Mouse (Mus musculus) bone marrow, adult 2 months (tissue): ENCODE measurements around the gene Pgs1. TPM values are rescaled to one million over a fixed set of nuclear protein-coding genes. Genes with fewer than 3 reads are reported as not detected.

ENCODE experiments used
- H3K27ac ChIP-seq: fragments of 200-500 bp; 2 replicates; pipeline ENCODE4 v1.5.1; 2012; ENCODE audit warnings: low read depth, mild to moderate bottlenecking, control low read depth, inconsistent platforms, low read length; ENCODE audit not compliant: control insufficient read depth, poor library complexity, insufficient read depth
- H3K4me1 ChIP-seq: fragments of 200-500 bp; 2 replicates; pipeline ENCODE4 v1.6.1; 2011; ENCODE audit warnings: low read length; ENCODE audit not compliant: control insufficient read depth, insufficient read depth
- H3K4me3 ChIP-seq: fragments of 200-500 bp; replicated peaks from 2 replicates; pipeline ENCODE3; 2011; ENCODE audit warnings: mild to moderate bottlenecking, low read depth, low read length, control low read depth; ENCODE audit not compliant: control insufficient read depth
- CTCF ChIP-seq: fragments of 200-500 bp; IDR thresholded peaks from 2 replicates; pipeline ENCODE4 v1.5.1; 2011; ENCODE audit warnings: low read length, control low read depth; ENCODE audit not compliant: control insufficient read depth, insufficient read depth
- POLR2A ChIP-seq: fragments of 200-500 bp; IDR thresholded peaks from 2 replicates; pipeline ENCODE4 v1.6.1; 2011; ENCODE audit warnings: low read depth, mild to moderate bottlenecking, control low read depth, low read length, borderline replicate concordance; ENCODE audit not compliant: control insufficient read depth
- WGBS: fragments of 180-500 bp; shearing (Covaris S2); methylation state at CpG from one replicate; pipeline ENCODE4 v1.1.7; 2018; 5-methylcytosine and 5-hydroxymethylcytosine counted together
- polyA plus RNA-seq: library from polyadenylated mRNA; stranded (reverse); fragments of >200 nt; gene quantifications from 2 replicates; pipeline ENCODE4 v1.2.4, GENCODE M21; 2011; ENCODE audit warnings: low replicate concordance; ENCODE audit not compliant: missing spikeins, insufficient read depth, insufficient read length

The Pgs1 gene
- polyA plus RNA-seq, 1 experiment, result 67.5 TPM

- no peak for TF ChIP-seq CTCF
- TF ChIP-seq POLR2A, result no peak
- Histone ChIP-seq H3K4me1 (peaks cover 4% of the 10 kb centered on the region; the same call in 1 of the 2 replicates), H3K27ac (peak overlapping the region; percentile 65), H3K4me3 (no peak overlapping the region)
- 30% methylated on average over 10 of the region's 10 CpGs for WGBS
These were observed 39.1 kb upstream of the Pgs1 start for GRCm38 (mm10) chr11:117946996-117947419.

- no peak overlapping the region for H3K4me3 ChIP-seq
- TF ChIP-seq CTCF (no peak), POLR2A (no peak)
- H3K4me1 ChIP-seq, result peaks cover 8% of the 10 kb centered on the region
- WGBS, result 7% methylated on average over 49 of the region's 49 CpGs
- peak overlapping the region; percentile 37 for H3K27ac ChIP-seq
These were observed 36.5 kb upstream of the Pgs1 start for GRCm38 (mm10) chr11:117949392-117950091.

GRCm38 (mm10) chr11:117951391-117951790 is 34.7 kb upstream of the Pgs1 start:
- Histone ChIP-seq H3K27ac (no peak overlapping the region), H3K4me1 (peaks cover 8% of the 10 kb centered on the region), H3K4me3 (no peak overlapping the region)
- WGBS, result 73% methylated on average over 6 of the region's 6 CpGs
- TF ChIP-seq CTCF, result no peak
- no peak for TF ChIP-seq POLR2A

- TF ChIP-seq CTCF, result no peak
- no peak for TF ChIP-seq POLR2A
- 12% methylated on average over 9 of the region's 9 CpGs for WGBS
- Histone ChIP-seq H3K27ac (no peak overlapping the region; the same call in 1 of the 2 replicates), H3K4me1 (peaks cover 6% of the 10 kb centered on the region), H3K4me3 (no peak overlapping the region)
These were observed 33.7 kb upstream of the Pgs1 start for GRCm38 (mm10) chr11:117952174-117952933.

GRCm38 (mm10) chr11:117954094-117954493 is 32.0 kb upstream of the Pgs1 start:
- no peak for TF ChIP-seq CTCF
- TF ChIP-seq POLR2A, result no peak
- H3K4me3 ChIP-seq, result no peak overlapping the region
- H3K4me1 ChIP-seq, result peaks cover 8% of the 10 kb centered on the region
- 5% methylated on average over 2 of the region's 2 CpGs for WGBS
- peak overlapping the region; percentile 23; the same call in 1 of the 2 replicates for H3K27ac ChIP-seq

GRCm38 (mm10) chr11:117954819-117955218 is 31.3 kb upstream of the Pgs1 start:
- peaks cover 10% of the 10 kb centered on the region for H3K4me1 ChIP-seq

GRCm38 (mm10) chr11:117955621-117956020 is 30.5 kb upstream of the Pgs1 start:
- no peak overlapping the region for H3K27ac ChIP-seq
- H3K4me3 ChIP-seq, result no peak overlapping the region
- H3K4me1 ChIP-seq, result peaks cover 11% of the 10 kb centered on the region
- 60% methylated on average over 13 of the region's 13 CpGs for WGBS
- no peak for TF ChIP-seq POLR2A
- no peak for TF ChIP-seq CTCF

More at GRCm38 (mm10) chr11:117954819-117955218, 31.3 kb upstream of the Pgs1 start:
- H3K27ac ChIP-seq, result no peak overlapping the region
- H3K4me3 ChIP-seq, result no peak overlapping the region
- WGBS, result 57% methylated on average over 9 of the region's 9 CpGs
- TF ChIP-seq POLR2A, result no peak
- TF ChIP-seq CTCF, result no peak

- no peak overlapping the region for H3K27ac ChIP-seq
- peaks cover 13% of the 10 kb centered on the region for H3K4me1 ChIP-seq
- H3K4me3 ChIP-seq, result no peak overlapping the region
- no peak for TF ChIP-seq CTCF
- WGBS, result 11% methylated on average over 7 of the region's 7 CpGs
These were observed 27.9 kb upstream of the Pgs1 start for GRCm38 (mm10) chr11:117958197-117958596.
